Mouse (Mus musculus) neural tube, embryonic 13.5 days (tissue): ENCODE data around the gene Fam19a3. TPM values are rescaled to one million over a fixed set of nuclear protein-coding genes. Genes with fewer than 3 reads are reported as not detected.
"Not testable (repeated sequence)": the region's sequence is repeated elsewhere in the genome, so short reads cannot be mapped to it uniquely, and the experiment has no call there.

ENCODE experiments used
- ATAC-seq: fragments of 200-750 bp; cut with Nextera tagmentation; 2 replicates; pipeline ENCODE4 v1.8.0; 2017; ENCODE audit warnings: low read depth, mild to moderate bottlenecking, moderate TSS enrichment, moderate library complexity
- H3K27ac ChIP-seq: fragments of 300-500 bp; sonication (generic); replicated peaks from 2 replicates; pipeline ENCODE4 v1.5.1; 2015; ENCODE audit warnings: moderate library complexity, mild to moderate bottlenecking, inconsistent platforms
- H3K27me3 ChIP-seq: fragments of 300-500 bp; sonication (generic); 2 replicates; pipeline ENCODE4 v1.6.1; 2015; ENCODE audit warnings: mild to moderate bottlenecking, inconsistent platforms
- H3K36me3 ChIP-seq: fragments of 300-500 bp; sonication (generic); 2 replicates; pipeline ENCODE4 v1.6.1; 2015; ENCODE audit warnings: mild to moderate bottlenecking, inconsistent platforms
- H3K4me1 ChIP-seq: fragments of 300-500 bp; sonication (generic); replicated peaks from 2 replicates; pipeline ENCODE4 v1.6.1; 2015; ENCODE audit warnings: inconsistent platforms
- H3K4me2 ChIP-seq: fragments of 300-500 bp; sonication (generic); 2 replicates; pipeline ENCODE4 v1.6.1; 2015; ENCODE audit warnings: inconsistent platforms, mild to moderate bottlenecking, moderate library complexity
- H3K4me3 ChIP-seq: fragments of 300-500 bp; sonication (generic); 2 replicates; pipeline ENCODE4 v1.5.1; 2015; ENCODE audit warnings: mild to moderate bottlenecking, inconsistent platforms
- H3K9ac ChIP-seq: fragments of 300-500 bp; sonication (generic); 2 replicates; pipeline ENCODE4 v1.6.1; 2015; ENCODE audit warnings: moderate library complexity, mild to moderate bottlenecking, inconsistent platforms
- H3K9me3 ChIP-seq: fragments of 300-500 bp; sonication (generic); 2 replicates; pipeline ENCODE4 v1.6.1; 2016; ENCODE audit warnings: inconsistent platforms
- WGBS: fragments of 180-500 bp; shearing (Covaris S2); methylation state at CpG from one replicate; pipeline ENCODE4 v1.1.7; 2015; 5-methylcytosine and 5-hydroxymethylcytosine counted together
- polyA plus RNA-seq: library from polyadenylated mRNA; unstranded; fragments of >200 nt; fragmentation: Nextera tagmentation; extraction: Ambion mirVana; gene quantifications from 2 replicates; pipeline ENCODE4 v1.2.1, GENCODE M21; 2015

Gene Fam19a3
- polyA plus RNA-seq, 1 experiment from 2014 or later: not detected

GRCm38 (mm10) chr3:104777342-104777741 is 4.3 kb downstream of the Fam19a3 start:
- peak overlapping the region; percentile 63 for H3K4me2 ChIP-seq
- H3K9me3 ChIP-seq: no peaks in the 10 kb centered on the region
- H3K4me1 ChIP-seq: peaks cover 29% of the 10 kb centered on the region
- peaks cover 74% of the 10 kb centered on the region for H3K27me3 ChIP-seq
- peak overlapping the region; percentile 36 for H3K4me3 ChIP-seq
- no peak overlapping the region for H3K27ac ChIP-seq
- no peaks in the 10 kb centered on the region for H3K36me3 ChIP-seq
- peak overlapping the region; percentile 56 for H3K9ac ChIP-seq
- WGBS: 1% methylated on average over 20 of the region's 20 CpGs
- ATAC-seq: no peak

- WGBS: 75% methylated on average over 7 of the region's 7 CpGs
- peaks cover 33% of the 10 kb centered on the region for H3K27me3 ChIP-seq
- no peak overlapping the region for H3K27ac ChIP-seq
- peaks cover 8% of the 10 kb centered on the region for H3K4me1 ChIP-seq
- no peak overlapping the region for H3K4me3 ChIP-seq
- H3K36me3 ChIP-seq: no peaks in the 10 kb centered on the region
- H3K4me2 ChIP-seq: no peak overlapping the region
- no peak overlapping the region for H3K9ac ChIP-seq
- ATAC-seq: no peak
- H3K9me3 ChIP-seq: no peaks in the 10 kb centered on the region
Measured at GRCm38 (mm10) chr3:104773301-104773700, 8.3 kb downstream of the Fam19a3 start.

GRCm38 (mm10) chr3:104771460-104771859 is 10.2 kb downstream of the Fam19a3 start:
- Histone ChIP-seq H3K9me3 (no peaks in the 10 kb centered on the region), H3K27me3 (peaks cover 16% of the 10 kb centered on the region), H3K9ac (no peak overlapping the region), H3K27ac (no peak overlapping the region), H3K4me1 (no peaks in the 10 kb centered on the region), H3K4me3 (no peak overlapping the region), H3K4me2 (no peak overlapping the region), H3K36me3 (no peaks in the 10 kb centered on the region)
- WGBS: 62% methylated on average over 6 of the region's 6 CpGs
- ATAC-seq: no peak

DNA sequence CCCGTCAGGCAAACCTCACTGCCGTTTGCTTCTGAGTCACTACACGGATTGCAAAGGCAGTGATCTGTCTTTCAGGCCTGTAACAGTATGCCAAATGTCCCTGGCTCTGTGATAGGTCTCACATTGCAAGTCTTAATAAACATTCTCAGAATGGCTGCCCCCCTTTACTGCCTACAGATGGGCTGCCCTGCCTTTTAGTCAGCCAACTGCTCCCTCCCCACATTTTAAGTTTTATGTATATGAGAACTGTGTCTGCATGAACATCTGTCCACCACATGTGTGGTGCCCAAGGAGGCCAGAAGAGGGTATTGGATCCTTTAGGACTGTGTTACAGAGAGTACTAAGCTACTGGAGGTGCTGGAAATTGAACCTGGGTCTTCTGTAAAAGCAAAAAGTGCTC is 10.7 kb downstream of the Fam19a3 start:
- H3K4me2 ChIP-seq: no peak overlapping the region
- H3K36me3 ChIP-seq: no peaks in the 10 kb centered on the region
- 74% methylated on average over 3 of the region's 3 CpGs for WGBS
- no peak overlapping the region for H3K4me3 ChIP-seq
- no peak overlapping the region for H3K27ac ChIP-seq
- no peaks in the 10 kb centered on the region for H3K9me3 ChIP-seq
- no peak for ATAC-seq
- no peaks in the 10 kb centered on the region for H3K4me1 ChIP-seq
- H3K9ac ChIP-seq: no peak overlapping the region
- peaks cover 10% of the 10 kb centered on the region for H3K27me3 ChIP-seq

DNA sequence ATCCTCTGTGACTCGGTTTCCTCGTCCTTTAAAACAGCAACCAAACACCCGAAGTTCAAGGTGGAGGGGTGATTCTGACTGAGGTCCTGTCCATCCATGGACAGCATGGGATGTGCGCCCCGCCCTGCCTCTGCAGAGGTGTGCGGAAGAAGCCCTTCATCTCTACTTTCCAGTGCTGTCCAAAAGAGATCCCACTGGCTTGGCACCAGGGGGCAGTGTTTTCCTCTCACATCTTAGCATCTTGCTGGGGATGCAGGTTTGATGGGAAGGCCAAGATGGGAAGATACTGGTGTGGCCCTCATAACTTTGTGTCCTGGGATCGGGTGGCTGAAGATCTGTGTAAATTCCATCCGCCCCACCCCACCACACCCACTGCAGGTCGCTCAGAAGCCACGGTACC is 11.6 kb downstream of the Fam19a3 start:
- Histone ChIP-seq H3K27ac (no peak overlapping the region), H3K27me3 (peaks cover 5% of the 10 kb centered on the region; the same call in 1 of the 2 replicates), H3K4me3 (no peak overlapping the region), H3K9me3 (no peaks in the 10 kb centered on the region), H3K36me3 (no peaks in the 10 kb centered on the region), H3K9ac (no peak overlapping the region), H3K4me1 (no peaks in the 10 kb centered on the region), H3K4me2 (no peak overlapping the region)
- 58% methylated on average over 10 of the region's 10 CpGs for WGBS
- ATAC-seq: no peak

DNA sequence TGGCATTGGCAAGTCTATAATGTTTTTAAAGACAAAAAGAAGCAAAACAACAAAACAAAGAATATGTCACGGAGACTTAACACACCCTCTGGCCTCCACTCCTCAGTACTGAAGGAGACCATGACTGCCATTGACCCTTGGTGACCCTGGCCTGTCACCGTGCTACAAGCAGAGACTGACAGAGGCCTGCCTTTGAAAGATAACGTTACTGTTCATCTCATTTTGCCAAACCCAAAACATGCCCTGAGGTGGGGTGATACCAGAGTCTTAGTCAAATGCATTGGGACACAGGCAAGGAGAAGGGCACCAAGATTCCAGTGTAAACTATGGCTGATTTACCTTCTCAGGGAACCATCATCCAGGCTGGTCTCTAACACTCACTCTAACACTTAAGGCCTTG is 12.5 kb downstream of the Fam19a3 start:
- H3K4me3 ChIP-seq: no peak overlapping the region
- peaks cover 5% of the 10 kb centered on the region; the same call in 1 of the 2 replicates for H3K27me3 ChIP-seq
- no peak overlapping the region for H3K4me2 ChIP-seq
- H3K36me3 ChIP-seq: no peaks in the 10 kb centered on the region
- no peaks in the 10 kb centered on the region for H3K9me3 ChIP-seq
- no peak overlapping the region for H3K9ac ChIP-seq
- 36% methylated on average over 3 of the region's 3 CpGs for WGBS
- no peaks in the 10 kb centered on the region for H3K4me1 ChIP-seq
- no peak for ATAC-seq
- H3K27ac ChIP-seq: no peak overlapping the region

DNA sequence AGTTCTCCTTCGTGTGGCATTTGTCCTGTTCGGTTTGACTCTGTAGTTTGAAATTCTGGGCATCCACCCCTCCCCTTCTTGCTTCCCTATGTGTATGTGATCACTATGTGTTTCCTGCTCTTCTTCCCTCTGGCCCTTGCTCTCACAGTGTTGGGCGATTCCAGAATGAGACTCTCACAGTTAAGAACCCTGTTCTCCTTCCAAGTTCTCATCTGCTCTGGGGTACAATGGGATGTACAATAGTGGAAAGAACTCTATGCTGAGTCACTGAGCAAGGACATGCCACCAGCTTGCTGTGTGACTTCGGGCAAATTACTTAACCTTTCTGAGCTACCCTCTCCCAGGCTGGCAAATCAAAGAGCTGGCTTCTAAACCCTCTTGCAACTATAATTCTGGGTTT is 13.9 kb downstream of the Fam19a3 start:
- Histone ChIP-seq H3K36me3 (no peaks in the 10 kb centered on the region), H3K4me2 (no peak overlapping the region), H3K4me1 (no peaks in the 10 kb centered on the region), H3K9me3 (no peaks in the 10 kb centered on the region), H3K4me3 (no peak overlapping the region), H3K27ac (no peak overlapping the region), H3K27me3 (peaks cover 3% of the 10 kb centered on the region; the same call in 1 of the 2 replicates), H3K9ac (no peak overlapping the region)
- 82% methylated on average over 4 of the region's 4 CpGs for WGBS
- no peak for ATAC-seq

DNA sequence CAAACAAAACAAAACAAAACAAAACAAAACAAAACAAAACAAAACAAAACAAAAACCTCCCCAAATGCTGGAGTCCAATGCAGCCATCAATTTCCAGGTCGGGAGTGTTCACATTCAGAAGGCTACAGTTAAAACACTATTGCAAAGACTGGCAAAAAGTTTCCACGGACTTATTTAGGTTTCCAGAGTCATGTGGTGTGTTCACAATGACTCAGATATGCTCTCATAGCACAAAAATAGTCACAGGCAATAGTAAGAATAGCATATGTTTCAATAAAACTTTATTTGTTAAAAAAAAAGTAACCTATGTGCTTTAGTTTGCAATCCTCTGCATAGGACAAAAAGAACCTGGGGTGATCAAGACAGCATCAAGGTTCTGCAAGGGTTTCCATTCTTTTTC is 14.5 kb downstream of the Fam19a3 start:
- no peak for ATAC-seq
- Histone ChIP-seq H3K9ac (no peak overlapping the region), H3K4me3 (no peak overlapping the region), H3K27me3 (0 out of 2 replicates have a peak, but pooled peaks cover 3% of the 10 kb centered on the region), H3K27ac (no peak overlapping the region), H3K9me3 (no peaks in the 10 kb centered on the region), H3K4me2 (no peak overlapping the region), H3K4me1 (no peaks in the 10 kb centered on the region), H3K36me3 (no peaks in the 10 kb centered on the region)
- WGBS: 72% methylated on average over 2 of the region's 2 CpGs

DNA sequence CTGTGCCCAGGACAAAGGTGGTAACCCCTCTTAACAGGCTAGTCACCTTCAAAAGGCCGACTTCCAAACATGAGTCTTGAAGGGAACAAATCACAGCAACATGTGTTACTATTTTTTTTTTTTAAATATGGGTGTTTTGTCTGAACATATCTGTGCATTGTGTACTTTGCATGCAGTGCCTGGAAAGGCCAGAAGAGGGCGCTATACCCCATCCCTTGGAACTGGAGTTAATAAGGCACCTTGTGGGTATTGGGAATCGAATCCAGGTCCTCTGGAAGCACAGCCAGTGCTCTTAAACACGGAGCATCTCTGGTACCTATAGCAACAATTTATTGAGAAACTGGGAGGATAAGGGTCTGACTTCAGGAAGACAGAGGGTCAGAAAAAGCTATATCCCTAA is 16.6 kb downstream of the Fam19a3 start:
- no peak for ATAC-seq
- Histone ChIP-seq H3K9me3 (no peaks in the 10 kb centered on the region), H3K4me2 (no peak overlapping the region), H3K9ac (no peak overlapping the region), H3K27me3 (peaks cover 17% of the 10 kb centered on the region), H3K27ac (no peak overlapping the region), H3K4me3 (no peak overlapping the region), H3K4me1 (no peaks in the 10 kb centered on the region), H3K36me3 (no peaks in the 10 kb centered on the region)
- 17% methylated on average over 4 of the region's 4 CpGs for WGBS

DNA sequence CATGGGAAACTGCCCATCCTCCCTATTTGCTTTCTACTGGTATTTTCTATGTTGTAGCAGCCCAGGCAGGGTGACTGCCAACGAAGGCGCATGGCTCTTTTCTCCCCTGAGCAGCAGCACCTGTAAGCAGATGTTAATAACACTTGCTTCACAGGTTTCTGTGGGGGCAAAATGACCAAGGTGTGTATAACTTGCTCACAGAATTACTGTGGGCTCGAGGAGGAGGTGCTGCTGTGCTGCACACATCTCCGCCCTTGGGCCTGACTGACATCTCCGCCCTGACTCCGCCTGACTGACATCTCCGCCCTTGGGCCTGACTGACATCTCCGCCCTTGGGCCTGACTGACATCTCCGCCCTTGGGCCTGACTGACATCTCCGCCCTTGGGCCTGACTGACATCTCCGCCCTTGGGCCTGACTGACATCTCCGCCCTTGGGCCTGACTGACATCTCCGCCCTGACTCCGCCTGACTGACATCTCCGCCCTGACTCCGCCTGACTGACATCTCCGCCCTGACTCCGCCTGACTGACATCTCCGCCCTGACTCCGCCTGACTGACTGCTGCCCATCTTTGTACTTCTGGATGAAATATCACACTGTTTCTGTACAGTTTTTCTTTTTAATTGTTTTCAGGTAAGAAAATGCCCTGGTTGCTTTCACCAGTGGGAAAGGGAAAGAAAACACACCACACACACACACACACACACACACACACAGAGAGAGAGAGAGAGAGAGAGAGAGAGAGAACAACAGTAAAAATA is 19.4 kb downstream of the Fam19a3 start:
- not testable (repeated sequence) for H3K27ac ChIP-seq, H3K36me3 ChIP-seq, H3K4me3 ChIP-seq, H3K4me2 ChIP-seq, H3K4me1 ChIP-seq, ATAC-seq, H3K9me3 ChIP-seq, H3K9ac ChIP-seq
- H3K27me3 ChIP-seq: peaks cover 22% of the 10 kb centered on the region
- 21% methylated on average over 20 of the region's 20 CpGs for WGBS

DNA sequence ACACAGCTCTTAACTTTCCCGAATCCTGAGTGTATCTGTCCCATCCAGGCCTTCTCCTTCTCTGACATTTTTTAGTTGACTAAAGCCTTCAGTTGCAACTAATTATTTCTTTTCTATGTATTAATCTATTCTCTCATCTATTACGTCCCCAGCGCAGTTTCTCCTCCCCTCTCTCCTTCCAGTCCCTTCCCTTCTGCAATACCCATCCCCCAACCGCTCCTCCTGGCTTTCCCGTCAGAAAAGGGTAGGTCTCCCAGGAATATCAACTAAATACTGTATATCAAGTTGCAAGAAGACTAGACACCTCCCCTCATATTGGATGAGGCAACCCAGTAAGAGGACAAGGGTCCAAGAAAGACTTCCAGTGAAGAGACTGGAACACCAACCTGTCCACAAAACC is 22.8 kb downstream of the Fam19a3 start:
- Histone ChIP-seq H3K4me2 (peak overlapping the region; percentile 62), H3K4me3 (peak overlapping the region; percentile 38), H3K4me1 (peaks cover 9% of the 10 kb centered on the region), H3K36me3 (no peaks in the 10 kb centered on the region), H3K27ac (no peak overlapping the region), H3K9me3 (no peaks in the 10 kb centered on the region), H3K27me3 (peaks cover 25% of the 10 kb centered on the region), H3K9ac (peak overlapping the region; percentile 72)
- peak; percentile 8; the same call in 1 of the 2 replicates for ATAC-seq
- 15% methylated on average over 5 of the region's 5 CpGs for WGBS

DNA sequence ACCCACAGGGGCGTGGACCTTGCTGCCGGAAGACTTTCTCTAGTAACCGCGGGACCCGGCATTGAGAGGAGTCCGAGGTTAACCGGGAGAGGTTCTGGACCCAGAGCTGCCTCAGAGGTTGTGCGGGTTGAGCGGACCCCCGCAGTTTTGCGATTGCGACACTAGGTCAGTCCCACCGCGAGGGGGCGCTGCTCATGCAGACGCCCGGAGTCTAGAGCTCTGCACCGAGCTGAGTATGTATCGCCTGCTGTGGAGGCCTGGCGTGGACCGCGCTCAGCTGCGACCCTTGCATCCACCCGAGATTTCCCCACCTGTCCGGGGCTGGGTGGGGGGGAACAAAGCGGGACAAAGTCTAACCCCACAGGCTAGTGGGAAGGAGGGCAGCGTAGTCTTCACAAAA is 23.2 kb downstream of the Fam19a3 start:
- ATAC-seq: peak; percentile 78
- H3K4me1 ChIP-seq: peaks cover 9% of the 10 kb centered on the region
- 1% methylated on average over 27 of the region's 27 CpGs for WGBS

GRCm38 (mm10) chr3:104752845-104753244 is 28.8 kb downstream of the Fam19a3 start:
- H3K9ac ChIP-seq, H3K4me2 ChIP-seq, H3K27ac ChIP-seq, H3K27me3 ChIP-seq, H3K9me3 ChIP-seq, H3K4me1 ChIP-seq, H3K4me3 ChIP-seq, ATAC-seq, H3K36me3 ChIP-seq: not testable (repeated sequence)
- WGBS: 17% methylated on average over 19 of the region's 25 CpGs

More for the DNA sequence above, 23.2 kb downstream of the Fam19a3 start:
- no peaks in the 10 kb centered on the region for H3K36me3 ChIP-seq
- H3K27ac ChIP-seq: no peak overlapping the region
- peak overlapping the region; percentile 72 for H3K9ac ChIP-seq
- H3K4me3 ChIP-seq: peak overlapping the region; percentile 38
- H3K27me3 ChIP-seq: peaks cover 29% of the 10 kb centered on the region
- peak overlapping the region; percentile 62 for H3K4me2 ChIP-seq
- no peaks in the 10 kb centered on the region for H3K9me3 ChIP-seq
